Mouse (Mus musculus) midbrain, embryonic 16.5 days (tissue): ENCODE results near the gene H2al1f. TPM values are rescaled to one million over a fixed set of nuclear protein-coding genes. Genes with fewer than 3 reads are reported as not detected.

Experiments
- ATAC-seq: fragments of 200-750 bp; cut with Nextera tagmentation; 2 replicates; pipeline ENCODE4 v1.8.0; 2017; ENCODE audit warnings: moderate TSS enrichment
- H3K27ac ChIP-seq: fragments of 300-500 bp; sonication (generic); 2 replicates; pipeline ENCODE4 v1.5.1; 2014; ENCODE audit warnings: mild to moderate bottlenecking, low read length, mixed read lengths
- H3K27me3 ChIP-seq: fragments of 300-500 bp; sonication (generic); 2 replicates; pipeline ENCODE4 v1.6.1; 2014; ENCODE audit warnings: low read depth, low read length, mixed read lengths; ENCODE audit not compliant: control insufficient read depth, insufficient read depth
- H3K36me3 ChIP-seq: fragments of 300-500 bp; sonication (generic); 2 replicates; pipeline ENCODE4 v1.6.1; 2014; ENCODE audit warnings: mild to moderate bottlenecking, low read length, moderate library complexity, mixed read lengths; ENCODE audit not compliant: control insufficient read depth, insufficient read depth
- H3K4me1 ChIP-seq: fragments of 300-500 bp; sonication (generic); 2 replicates; pipeline ENCODE4 v1.6.1; 2014; ENCODE audit warnings: mild to moderate bottlenecking, low read length, mixed read lengths; ENCODE audit not compliant: control insufficient read depth, insufficient read depth
- H3K4me2 ChIP-seq: fragments of 300-500 bp; sonication (generic); 2 replicates; pipeline ENCODE4 v1.6.1; 2014; ENCODE audit warnings: mild to moderate bottlenecking, low read length, mixed read lengths
- H3K4me3 ChIP-seq: fragments of 300-500 bp; sonication (generic); 2 replicates; pipeline ENCODE4 v1.5.1; 2014; ENCODE audit warnings: low read depth, mild to moderate bottlenecking, low read length, moderate library complexity, mixed read lengths
- H3K9ac ChIP-seq: fragments of 300-500 bp; sonication (generic); 2 replicates; pipeline ENCODE4 v1.6.1; 2014; ENCODE audit warnings: low read depth, low read length, mixed read lengths
- H3K9me3 ChIP-seq: fragments of 300-500 bp; sonication (generic); replicated peaks from 2 replicates; pipeline ENCODE4 v1.6.1; 2014; ENCODE audit warnings: mild to moderate bottlenecking, low read length, mixed read lengths; ENCODE audit not compliant: control insufficient read depth, poor library complexity, severe bottlenecking
- WGBS: fragments of 180-500 bp; shearing (Covaris S2); extraction: QIAGEN DNeasy Blood & Tissue Kit; methylation state at CpG from one replicate; pipeline ENCODE4 v1.1.7; 2014; 5-methylcytosine and 5-hydroxymethylcytosine counted together
- polyA plus RNA-seq: library from polyadenylated mRNA; unstranded; fragments of >200 nt; fragmentation: Nextera tagmentation; extraction: Ambion mirVana; gene quantifications from 2 replicates; pipeline ENCODE4 v1.2.1, GENCODE M21; 2015

The H2al1f gene
- polyA plus RNA-seq, 1 experiment from 2014 or later, result not detected

GRCm38 (mm10) chrX:11346756-11347155 lies 31.8 kb downstream of the H2al1f start:
- Histone ChIP-seq H3K27ac (no peak overlapping the region), H3K4me2 (no peak overlapping the region), H3K9ac (no peak overlapping the region), H3K4me1 (no peaks in the 10 kb centered on the region), H3K4me3 (no peak overlapping the region), H3K9me3 (no peaks in the 10 kb centered on the region), H3K27me3 (no peaks in the 10 kb centered on the region), H3K36me3 (no peaks in the 10 kb centered on the region)
- no peak for ATAC-seq
- WGBS, result 91% methylated on average over 3 of the region's 3 CpGs

GRCm38 (mm10) chrX:11360823-11361222 lies 45.9 kb downstream of the H2al1f start:
- no peaks in the 10 kb centered on the region; the same call in 1 of the 2 replicates for H3K4me1 ChIP-seq
- 77% methylated on average over 6 of the region's 6 CpGs for WGBS

GRCm38 (mm10) chrX:11361261-11361660 lies 46.3 kb downstream of the H2al1f start:
- 95% methylated on average over 2 of the region's 2 CpGs for WGBS
- H3K4me2 ChIP-seq, result no peak overlapping the region
- H3K9me3 ChIP-seq, result no peaks in the 10 kb centered on the region
- H3K4me3 ChIP-seq, result no peak overlapping the region
- H3K36me3 ChIP-seq, result no peaks in the 10 kb centered on the region
- H3K4me1 ChIP-seq, result no peaks in the 10 kb centered on the region; the same call in 1 of the 2 replicates
- no peak for ATAC-seq
- no peaks in the 10 kb centered on the region for H3K27me3 ChIP-seq
- no peak overlapping the region for H3K27ac ChIP-seq
- no peak overlapping the region for H3K9ac ChIP-seq

More at GRCm38 (mm10) chrX:11360823-11361222, 45.9 kb downstream of the H2al1f start:
- H3K27me3 ChIP-seq, result no peaks in the 10 kb centered on the region
- ATAC-seq, result no peak
- H3K9me3 ChIP-seq, result no peaks in the 10 kb centered on the region
- H3K36me3 ChIP-seq, result no peaks in the 10 kb centered on the region
- no peak overlapping the region for H3K4me2 ChIP-seq
- no peak overlapping the region for H3K4me3 ChIP-seq
- H3K27ac ChIP-seq, result no peak overlapping the region
- H3K9ac ChIP-seq, result no peak overlapping the region

- no peak overlapping the region for H3K4me2 ChIP-seq
- H3K27me3 ChIP-seq, result no peaks in the 10 kb centered on the region
- no peak overlapping the region for H3K27ac ChIP-seq
- H3K4me3 ChIP-seq, result no peak overlapping the region
- H3K4me1 ChIP-seq, result no peaks in the 10 kb centered on the region; the same call in 1 of the 2 replicates
- no peaks in the 10 kb centered on the region for H3K36me3 ChIP-seq
- 36% methylated on average over 6 of the region's 6 CpGs for WGBS
- no peak for ATAC-seq
- no peaks in the 10 kb centered on the region for H3K9me3 ChIP-seq
- no peak overlapping the region for H3K9ac ChIP-seq
Measured at GRCm38 (mm10) chrX:11363890-11364289, 48.9 kb downstream of the H2al1f start.

Other genes starting within 250 kb of the H2al1f start
- gene H2al1a, start 15.9 kb upstream of the H2al1f start, polyA plus RNA-seq, result not detected in 2 replicates
- not detected in 2 replicates for gene H2al1b, start 12.7 kb upstream of the H2al1f start, polyA plus RNA-seq
- not detected in 2 replicates for gene H2al1c, start 9.5 kb upstream of the H2al1f start, polyA plus RNA-seq
- not detected in 2 replicates for gene H2al1d, start 6.3 kb upstream of the H2al1f start, polyA plus RNA-seq
- gene H2al1e, start 3.2 kb upstream of the H2al1f start, polyA plus RNA-seq, result not detected in 2 replicates
- gene H2al1g, start 3.1 kb downstream of the H2al1f start, polyA plus RNA-seq, result not detected in 2 replicates
- not detected in 2 replicates for gene H2al1h, start 6.3 kb downstream of the H2al1f start, polyA plus RNA-seq
- gene H2al1i, start 9.5 kb downstream of the H2al1f start, polyA plus RNA-seq, result not detected in 2 replicates
- gene H2al1j, start 12.7 kb downstream of the H2al1f start, polyA plus RNA-seq, result not detected in 2 replicates